10 mouse cellular contexts compared by ENCODE assay signal in genomic region chr12:102585390-102585789, GRCm38 (mm10). TPM values are rescaled to one million over a fixed set of nuclear protein-coding genes. Genes with fewer than 3 reads are reported as not detected.
A peak's percentile ranks its signal among the peaks of the same experiment; 100 is the strongest.
DNase-seq lines count a peak whose midpoint lies in the region; ATAC-seq and TF ChIP-seq lines count a peak whose summit lies in the region.
"Had no signal": no experiment of that assay in that cellular context is flagged by ENCODE, and none has a peak within 500 bp of the region (broad histone marks: within the 10 kb centered on the region; RNA-seq: fewer than 3 reads in every experiment).

No protein-coding gene starts in this region.

- no peak overlapping the region for H3K4me2 ChIP-seq in hindbrain, postnatal 0 days (ENCODE audit: low read depth, low read length)
- no peak overlapping the region for H3K4me2 ChIP-seq in hindbrain, embryonic 12.5 days (replicated peaks)
- H3K4me2 ChIP-seq: heart, embryonic 13.5 days had no signal

- intact Hi-C loops in heart, postnatal 25 days (cut with DNase I) = no loop called here

- no peaks in the 10 kb centered on the region for H3K4me1 ChIP-seq in hindbrain, postnatal 0 days (ENCODE audit: insufficient read depth, low read length)
- no peaks in the 10 kb centered on the region for H3K4me1 ChIP-seq in hindbrain, embryonic 12.5 days
- H3K4me1 ChIP-seq in embryonic facial prominence, embryonic 10.5 days = peaks cover 7% of the 10 kb centered on the region; the same call in 1 of the 2 replicates
- H3K4me1 ChIP-seq in kidney, adult 2 months (ENCODE audit: control insufficient read depth, insufficient read depth, low read length) = no peaks in the 10 kb centered on the region

- peak; percentile 67 for DNase-seq in hindbrain, postnatal 0 days (ENCODE audit: low spot score)
- peak; percentile 80 for DNase-seq in cerebellum, adult 11-12 months
- peak; percentile 82 to 90 for DNase-seq in cerebellum, postnatal 10 days
- peak; percentile 27 for DNase-seq in heart, postnatal 25 days (ENCODE audit: low spot score)
- DNase-seq in embryonic facial prominence, embryonic 10.5 days (ENCODE audit: low spot score) = no peak
- DNase-seq in ovary, adult 18-20 months (ENCODE audit: low spot score) = no peak
- DNase-seq in kidney, adult 2 months = no peak

- WGBS in hindbrain, postnatal 0 days = 64% methylated on average over 3 of the region's 3 CpGs
- 84% methylated on average over 3 of the region's 3 CpGs for WGBS in hindbrain, embryonic 12.5 days
- 88% methylated on average over 3 of the region's 3 CpGs for WGBS in embryonic facial prominence, embryonic 10.5 days
- WGBS in kidney, adult 2 months = 83% methylated on average over 3 of the region's 3 CpGs

- ATAC-seq in hindbrain, postnatal 0 days = peak; percentile 44
- no peak for ATAC-seq in hindbrain, embryonic 12.5 days (ENCODE audit: low FRiP score)

- no peak overlapping the region for H3K27ac ChIP-seq in hindbrain, postnatal 0 days
- H3K27ac ChIP-seq in hindbrain, embryonic 12.5 days = no peak overlapping the region
- no peak overlapping the region for H3K27ac ChIP-seq in embryonic facial prominence, embryonic 10.5 days (replicated peaks)
- no peak overlapping the region for H3K27ac ChIP-seq in kidney, adult 2 months (ENCODE audit: insufficient read depth, low read depth, low read length)
- H3K27ac ChIP-seq: heart, embryonic 13.5 days had no signal

- no peak overlapping the region for H3K9ac ChIP-seq in hindbrain, postnatal 0 days (replicated peaks; ENCODE audit: low read length)
- H3K9ac ChIP-seq in hindbrain, embryonic 12.5 days = no peak overlapping the region
- H3K9ac ChIP-seq: heart, embryonic 13.5 days had no signal

- no peaks in the 10 kb centered on the region for H3K9me3 ChIP-seq in hindbrain, postnatal 0 days (ENCODE audit: low read length)
- no peaks in the 10 kb centered on the region for H3K9me3 ChIP-seq in hindbrain, embryonic 12.5 days (replicated peaks)
- no peaks in the 10 kb centered on the region for H3K9me3 ChIP-seq in embryonic facial prominence, embryonic 10.5 days
- H3K9me3 ChIP-seq: heart, embryonic 13.5 days; megakaryocyte, embryonic 14.5 days had no signal

- no peak for TF ChIP-seq POLR2A in kidney, adult 2 months (IDR thresholded peaks at IDR 0.05; ENCODE audit: low read depth, low read length)

- no peaks in the 10 kb centered on the region for H3K27me3 ChIP-seq in hindbrain, postnatal 0 days (ENCODE audit: insufficient read depth, low read length)
- no peaks in the 10 kb centered on the region for H3K27me3 ChIP-seq in hindbrain, embryonic 12.5 days
- no peaks in the 10 kb centered on the region for H3K27me3 ChIP-seq in embryonic facial prominence, embryonic 10.5 days (replicated peaks; ENCODE audit: low read depth, poor library complexity, severe bottlenecking)
- no peaks in the 10 kb centered on the region for H3K27me3 ChIP-seq in kidney, adult 2 months (replicated peaks; ENCODE audit: control insufficient read depth, insufficient read depth, low read length)
- H3K27me3 ChIP-seq: heart, embryonic 13.5 days; megakaryocyte, embryonic 14.5 days had no signal

- no peak overlapping the region for H3K4me3 ChIP-seq in hindbrain, postnatal 0 days (ENCODE audit: low read length)
- no peak overlapping the region for H3K4me3 ChIP-seq in hindbrain, embryonic 12.5 days
- H3K4me3 ChIP-seq in embryonic facial prominence, embryonic 10.5 days = no peak overlapping the region
- no peak overlapping the region for H3K4me3 ChIP-seq in kidney, adult 2 months (ENCODE audit: insufficient read depth, low read depth, low read length)
- H3K4me3 ChIP-seq: heart, embryonic 13.5 days; megakaryocyte, embryonic 14.5 days had no signal

- H3K36me3 ChIP-seq in hindbrain, postnatal 0 days (ENCODE audit: insufficient read depth, low read length) = 0 out of 2 replicates have a peak, but pooled peaks cover 3% of the 10 kb centered on the region
- H3K36me3 ChIP-seq in hindbrain, embryonic 12.5 days = peaks cover 5% of the 10 kb centered on the region; the same call in 1 of the 2 replicates
- H3K36me3 ChIP-seq in embryonic facial prominence, embryonic 10.5 days (replicated peaks) = peaks cover 16% of the 10 kb centered on the region; the same call in 1 of the 2 replicates
- no peaks in the 10 kb centered on the region for H3K36me3 ChIP-seq in kidney, adult 2 months (ENCODE audit: control insufficient read depth, insufficient read depth, low read length)
- H3K36me3 ChIP-seq: heart, embryonic 13.5 days had no signal

- no peak for TF ChIP-seq CTCF in hindbrain, postnatal 0 days (IDR thresholded peaks at IDR 0.05; ENCODE audit: low read depth)
- TF ChIP-seq CTCF in kidney, adult 2 months (conservative IDR thresholded peaks at IDR 0.05; ENCODE audit: insufficient read depth, insufficient read length, low read depth, low read length) = no peak

RNA-seq across cellular contexts. Expression of gene Chga, which starts 30.6 kb away (rescaled TPM):
- 160 and 171 TPM in 2 replicates for total RNA-seq in hindbrain, postnatal 0 days (2014; rRNA removed)
- 254 and 255 TPM in 2 replicates for polyA plus RNA-seq in hindbrain, postnatal 0 days (2015; fragmentation: Nextera tagmentation; extraction: Ambion mirVana)
- polyA plus RNA-seq in hindbrain, embryonic 12.5 days (2016; fragmentation: Nextera tagmentation; extraction: Ambion mirVana) = 47.1 and 53.1 TPM in 2 replicates
- not detected for total RNA-seq in heart, postnatal 25 days (2021)
- 6.2 and 6.6 TPM in 2 replicates for polyA plus RNA-seq in embryonic facial prominence, embryonic 10.5 days (2016; fragmentation: Nextera tagmentation; extraction: Ambion mirVana)
- 0.31 and 1.2 TPM in 2 replicates for polyA plus RNA-seq in kidney, adult 2 months (2012; rRNA removed)

Comparison
In these comparisons a context has a peak if more than half of its experiments do, and no peak if none do; other contexts are left out.
1. DNase-seq: peak in hindbrain, postnatal 0 days (single experiment), cerebellum, adult 11-12 months (single experiment), cerebellum, postnatal 10 days (2 of 2) and heart, postnatal 25 days (single experiment); none in embryonic facial prominence, embryonic 10.5 days (single experiment), ovary, adult 18-20 months (single experiment) and kidney, adult 2 months (single experiment).